Mouse (Mus musculus) kidney, adult 2 months (tissue): ENCODE measurements around the gene Dalrd3.

ENCODE experiments used
- CTCF ChIP-seq: fragments of 200-500 bp; conservative IDR thresholded peaks from 2 replicates; pipeline ENCODE4 v1.5.1; 2011; ENCODE audit warnings: low read depth, mild to moderate bottlenecking, control low read depth, low read length, moderate library complexity, mixed read lengths; ENCODE audit not compliant: insufficient read depth, insufficient read length
- POLR2A ChIP-seq: fragments of 200-500 bp; IDR thresholded peaks from one replicate; pipeline ENCODE4 v1.6.1; 2011; ENCODE audit warnings: low read depth, low read length, control low read depth

DNA sequence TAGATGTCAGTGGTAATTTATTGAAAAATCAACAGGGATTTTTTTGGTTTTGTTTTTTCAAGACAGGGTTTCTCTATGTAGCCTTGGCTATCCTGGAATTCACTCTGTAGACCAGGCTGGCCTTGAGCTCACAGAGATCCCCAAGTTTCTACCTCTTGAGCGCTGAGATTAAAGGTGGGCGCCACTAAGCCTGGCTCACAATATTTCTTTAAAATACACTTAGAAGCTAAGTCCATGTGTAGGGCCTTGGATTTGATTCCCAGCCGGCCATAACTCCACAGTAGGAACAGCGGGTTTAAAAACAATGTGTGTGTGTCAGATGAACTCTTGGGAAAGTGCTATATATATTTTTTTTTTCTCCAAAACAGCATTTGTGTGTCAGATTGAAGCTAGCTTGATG, 46.3 kb upstream of the Dalrd3 start:
- TF ChIP-seq POLR2A, result no peak
- no peak for TF ChIP-seq CTCF
